Mouse (Mus musculus): Measurements from ENCODE around the gene Ndufb10. TPM values are rescaled to one million over a fixed set of nuclear protein-coding genes. Genes with fewer than 3 reads are reported as not detected.

The Ndufb10 gene
- polyA plus RNA-seq, 1 experiment from 2014 or later, result 289 TPM

DNA sequence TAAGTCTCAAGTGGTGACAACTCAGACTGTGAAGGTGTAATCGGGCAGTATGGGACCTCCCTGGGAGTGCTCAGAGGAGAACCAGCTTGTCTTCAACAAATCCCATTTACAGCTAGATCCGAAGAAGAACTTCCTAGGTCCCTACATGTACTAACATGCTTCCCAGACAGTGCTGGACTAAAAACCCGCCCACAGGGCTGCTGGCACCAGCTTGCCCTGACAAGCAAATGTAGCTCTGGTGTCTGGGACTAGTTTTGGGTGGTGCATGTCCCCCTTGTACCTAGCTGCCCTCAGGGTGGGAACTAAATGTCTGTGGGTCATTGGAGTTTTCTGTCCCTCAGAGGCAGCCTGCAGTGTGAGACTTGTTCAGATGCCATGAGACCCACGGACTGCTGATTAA, 27.2 kb upstream of the Ndufb10 start:
- H3K9me3 ChIP-seq (replicated peaks; ENCODE audit: control insufficient read depth, low read length, poor library complexity, severe bottlenecking), result no peaks in the 10 kb centered on the region
- H3K4me1 ChIP-seq (ENCODE audit: control insufficient read depth, insufficient read depth, low read length), result peaks cover 11% of the 10 kb centered on the region
- no peak for ATAC-seq
- H3K27me3 ChIP-seq (ENCODE audit: control insufficient read depth, insufficient read depth, low read depth, low read length), result peaks cover 62% of the 10 kb centered on the region
- no peak overlapping the region for H3K9ac ChIP-seq (ENCODE audit: low read depth, low read length)
- no peak overlapping the region for H3K4me2 ChIP-seq (ENCODE audit: low read length)
- 15% methylated on average over 4 of the region's 4 CpGs for WGBS
- H3K36me3 ChIP-seq (ENCODE audit: control insufficient read depth, insufficient read depth, low read length), result no peaks in the 10 kb centered on the region
- no peak overlapping the region for H3K27ac ChIP-seq (ENCODE audit: low read length)
- H3K4me3 ChIP-seq (ENCODE audit: low read depth, low read length), result no peak overlapping the region

DNA sequence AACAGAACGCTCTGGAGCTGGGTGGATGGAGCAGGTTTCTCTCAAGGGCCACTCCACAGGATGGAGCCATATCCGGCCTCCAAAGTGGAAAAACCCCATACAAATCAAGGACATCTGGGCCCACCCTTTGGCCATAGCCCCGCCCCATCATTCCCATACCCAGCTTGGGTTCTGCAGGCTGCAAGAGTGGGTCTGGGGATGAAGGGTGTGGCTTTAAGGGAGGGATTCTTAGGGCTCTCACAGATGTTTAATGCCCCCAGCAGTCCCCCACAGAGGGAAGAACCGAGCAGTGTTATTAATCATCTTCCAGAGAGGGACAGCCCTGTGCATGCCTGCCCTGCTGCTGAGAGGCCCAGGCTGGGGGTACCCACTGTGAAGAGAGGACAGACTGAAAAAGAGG, 22.7 kb upstream of the Ndufb10 start:
- 61% methylated on average over 4 of the region's 4 CpGs for WGBS
- H3K4me1 ChIP-seq (ENCODE audit: control insufficient read depth, insufficient read depth, low read length), result no peaks in the 10 kb centered on the region
- no peak for ATAC-seq
- H3K4me3 ChIP-seq (ENCODE audit: low read depth, low read length), result no peak overlapping the region
- no peaks in the 10 kb centered on the region; the same call in 1 of the 2 replicates for H3K36me3 ChIP-seq (ENCODE audit: control insufficient read depth, insufficient read depth, low read length)
- no peak overlapping the region for H3K27ac ChIP-seq (ENCODE audit: low read length)
- H3K27me3 ChIP-seq (ENCODE audit: control insufficient read depth, insufficient read depth, low read depth, low read length), result peaks cover 24% of the 10 kb centered on the region
- H3K4me2 ChIP-seq (ENCODE audit: low read length), result no peak overlapping the region
- no peaks in the 10 kb centered on the region for H3K9me3 ChIP-seq (replicated peaks; ENCODE audit: control insufficient read depth, low read length, poor library complexity, severe bottlenecking)
- H3K9ac ChIP-seq (ENCODE audit: low read depth, low read length), result no peak overlapping the region

DNA sequence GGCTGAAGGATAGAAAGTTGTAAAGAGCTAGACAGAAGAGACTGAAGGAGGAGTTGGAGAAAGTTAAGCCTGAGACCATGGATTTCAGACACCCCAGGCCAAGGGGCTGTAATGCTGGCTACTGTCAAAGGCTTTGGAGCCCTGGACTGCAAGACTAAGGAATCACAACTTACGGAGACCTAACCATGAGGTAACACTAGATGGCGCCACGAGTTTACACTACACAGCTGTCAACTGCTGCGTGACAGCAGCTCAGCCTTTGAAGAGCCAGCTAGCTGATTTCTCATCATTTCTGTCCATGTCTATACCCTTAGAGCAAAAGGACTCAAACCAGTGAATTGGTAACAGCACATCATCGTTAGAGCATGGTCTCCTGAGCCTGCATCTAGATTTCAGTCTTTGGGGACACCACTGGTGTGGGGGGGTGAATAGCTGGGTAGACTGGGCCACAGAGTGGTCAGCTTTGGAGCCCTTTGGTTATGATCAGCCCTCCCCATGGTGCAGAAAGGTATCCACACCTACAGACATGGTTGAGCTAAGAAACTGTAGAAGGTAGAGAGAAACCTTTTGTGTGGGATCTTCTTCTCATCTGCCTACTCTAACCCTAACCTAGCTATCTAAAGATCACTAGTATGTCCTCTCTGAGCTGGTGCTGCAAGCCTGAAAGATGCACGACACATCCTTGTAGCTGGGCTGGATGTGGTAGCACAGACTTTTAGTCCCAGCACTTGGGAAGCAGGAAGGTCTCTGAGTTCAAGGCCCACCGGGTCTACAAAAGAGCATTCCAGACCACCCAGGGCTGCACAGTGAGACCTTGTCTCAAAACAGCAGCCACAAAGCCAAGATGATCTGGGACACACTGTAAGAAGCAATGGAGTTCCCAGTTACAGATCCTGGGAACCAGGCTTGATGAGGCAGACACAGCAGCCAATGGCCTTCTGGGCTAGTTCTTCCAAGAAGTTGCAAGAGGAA, 21.5 kb upstream of the Ndufb10 start:
- Histone ChIP-seq H3K27ac (ENCODE audit: low read length) (no peak overlapping the region), H3K4me2 (ENCODE audit: low read length) (no peak overlapping the region), H3K4me1 (ENCODE audit: control insufficient read depth, insufficient read depth, low read length) (no peaks in the 10 kb centered on the region), H3K9me3 (replicated peaks; ENCODE audit: control insufficient read depth, low read length, poor library complexity, severe bottlenecking) (no peaks in the 10 kb centered on the region), H3K9ac (ENCODE audit: low read depth, low read length) (no peak overlapping the region), H3K27me3 (ENCODE audit: control insufficient read depth, insufficient read depth, low read depth, low read length) (peaks cover 13% of the 10 kb centered on the region), H3K4me3 (ENCODE audit: low read depth, low read length) (no peak overlapping the region), H3K36me3 (ENCODE audit: control insufficient read depth, insufficient read depth, low read length) (no peaks in the 10 kb centered on the region; the same call in none of the 2 replicates)
- 19% methylated on average over 7 of the region's 7 CpGs for WGBS
- peak; percentile 87 for ATAC-seq

DNA sequence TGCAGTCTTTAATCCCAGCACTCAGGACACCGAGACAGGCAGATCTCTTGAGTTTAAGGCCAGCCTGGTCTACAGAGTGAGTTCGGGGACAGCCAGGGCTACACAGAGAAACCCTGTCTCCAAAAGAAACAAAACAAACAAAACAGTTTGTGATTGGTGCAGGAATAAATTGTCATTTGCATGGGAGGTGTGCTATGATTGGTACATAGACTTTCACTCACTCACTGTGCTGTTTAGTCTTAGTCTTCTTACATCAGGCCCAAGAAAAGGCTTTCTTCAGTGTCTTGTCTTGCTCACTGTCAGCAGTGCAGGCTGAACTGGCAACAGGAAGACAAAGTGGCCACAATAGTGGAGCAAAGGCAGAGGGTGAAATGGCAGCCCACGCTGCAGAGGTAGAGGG, 20.1 kb upstream of the Ndufb10 start:
- no peak overlapping the region for H3K4me2 ChIP-seq (ENCODE audit: low read length)
- no peak overlapping the region for H3K27ac ChIP-seq (ENCODE audit: low read length)
- WGBS, result 69% methylated on average over 3 of the region's 3 CpGs
- no peaks in the 10 kb centered on the region for H3K4me1 ChIP-seq (ENCODE audit: control insufficient read depth, insufficient read depth, low read length)
- H3K9me3 ChIP-seq (replicated peaks; ENCODE audit: control insufficient read depth, low read length, poor library complexity, severe bottlenecking), result no peaks in the 10 kb centered on the region
- no peaks in the 10 kb centered on the region; the same call in none of the 2 replicates for H3K36me3 ChIP-seq (ENCODE audit: control insufficient read depth, insufficient read depth, low read length)
- H3K9ac ChIP-seq (ENCODE audit: low read depth, low read length), result no peak overlapping the region
- no peak overlapping the region for H3K4me3 ChIP-seq (ENCODE audit: low read depth, low read length)
- ATAC-seq, result no peak
- peaks cover 2% of the 10 kb centered on the region; the same call in 1 of the 2 replicates for H3K27me3 ChIP-seq (ENCODE audit: control insufficient read depth, insufficient read depth, low read depth, low read length)

DNA sequence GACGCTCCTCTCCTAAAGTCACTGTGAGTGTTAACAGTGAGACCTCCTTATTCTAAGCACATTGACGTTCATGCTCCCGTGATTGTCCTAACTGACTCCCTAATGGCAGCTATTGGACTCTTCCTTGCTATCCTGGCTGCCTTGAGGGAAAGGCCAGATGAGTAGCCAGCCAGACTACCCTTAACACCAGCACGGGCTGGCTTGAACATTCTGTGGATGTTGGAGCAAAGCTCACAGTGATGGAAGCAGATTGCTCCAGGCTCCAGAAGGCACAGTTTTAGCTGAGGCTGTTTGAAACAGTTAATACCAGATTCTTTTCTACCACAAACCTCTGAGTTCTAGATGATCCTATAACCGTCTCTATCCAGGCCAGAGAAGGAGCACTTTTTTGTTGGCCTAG, 19.6 kb upstream of the Ndufb10 start:
- no peaks in the 10 kb centered on the region for H3K9me3 ChIP-seq (replicated peaks; ENCODE audit: control insufficient read depth, low read length, poor library complexity, severe bottlenecking)
- no peak overlapping the region for H3K4me2 ChIP-seq (ENCODE audit: low read length)
- H3K36me3 ChIP-seq (ENCODE audit: control insufficient read depth, insufficient read depth, low read length), result no peaks in the 10 kb centered on the region; the same call in none of the 2 replicates
- ATAC-seq, result no peak
- H3K4me3 ChIP-seq (ENCODE audit: low read depth, low read length), result no peak overlapping the region
- no peaks in the 10 kb centered on the region for H3K27me3 ChIP-seq (ENCODE audit: control insufficient read depth, insufficient read depth, low read depth, low read length)
- no peak overlapping the region for H3K27ac ChIP-seq (ENCODE audit: low read length)
- WGBS, result 73% methylated on average over 5 of the region's 5 CpGs
- H3K4me1 ChIP-seq (ENCODE audit: control insufficient read depth, insufficient read depth, low read length), result no peaks in the 10 kb centered on the region
- H3K9ac ChIP-seq (ENCODE audit: low read depth, low read length), result no peak overlapping the region

DNA sequence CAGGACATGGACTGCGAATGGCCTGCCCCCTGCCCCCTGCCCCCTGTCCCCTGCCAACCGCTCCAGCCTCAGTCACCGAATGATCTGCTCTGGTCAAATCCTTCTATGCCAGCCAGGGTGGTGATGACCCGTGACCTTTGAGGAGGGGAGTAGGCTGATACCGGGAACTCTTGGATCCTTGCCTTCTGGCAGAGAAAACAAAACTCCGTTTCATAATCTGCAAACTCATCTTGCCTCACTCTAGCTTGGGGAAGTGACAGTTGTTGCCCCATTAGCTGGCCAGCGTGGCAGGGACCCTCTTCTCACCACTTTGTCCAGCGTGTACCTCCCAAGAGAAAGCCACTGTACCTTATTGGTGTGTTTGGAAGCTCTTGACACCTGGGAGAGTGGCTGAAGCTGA, 18.0 kb upstream of the Ndufb10 start:
- WGBS, result 89% methylated on average over 8 of the region's 8 CpGs
- Histone ChIP-seq H3K9ac (ENCODE audit: low read depth, low read length) (no peak overlapping the region), H3K36me3 (ENCODE audit: control insufficient read depth, insufficient read depth, low read length) (no peaks in the 10 kb centered on the region; the same call in none of the 2 replicates), H3K4me3 (ENCODE audit: low read depth, low read length) (no peak overlapping the region), H3K4me2 (ENCODE audit: low read length) (no peak overlapping the region), H3K27ac (ENCODE audit: low read length) (no peak overlapping the region), H3K4me1 (ENCODE audit: control insufficient read depth, insufficient read depth, low read length) (no peaks in the 10 kb centered on the region), H3K27me3 (ENCODE audit: control insufficient read depth, insufficient read depth, low read depth, low read length) (no peaks in the 10 kb centered on the region), H3K9me3 (replicated peaks; ENCODE audit: control insufficient read depth, low read length, poor library complexity, severe bottlenecking) (no peaks in the 10 kb centered on the region)
- no peak for ATAC-seq

DNA sequence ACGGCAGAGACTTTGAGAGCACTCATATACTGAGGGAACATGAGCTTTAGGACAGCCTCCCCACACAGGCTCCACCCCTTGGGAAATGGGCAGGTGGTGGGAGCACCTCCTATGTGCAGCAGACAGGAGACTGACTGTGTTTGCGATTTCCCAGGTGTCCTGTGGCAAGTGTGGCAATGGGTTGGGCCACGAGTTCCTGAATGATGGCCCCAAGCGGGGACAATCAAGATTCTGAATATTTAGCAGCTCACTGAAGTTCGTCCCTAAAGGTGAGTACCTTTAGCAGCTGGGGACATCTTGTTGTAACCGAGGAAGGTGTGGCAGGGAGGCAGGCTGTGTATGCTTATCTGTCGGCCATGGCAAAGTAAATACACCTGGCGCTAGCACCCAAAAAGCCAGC, 15.6 kb upstream of the Ndufb10 start:
- ATAC-seq, result no peak
- Histone ChIP-seq H3K27ac (ENCODE audit: low read length) (no peak overlapping the region), H3K4me2 (ENCODE audit: low read length) (no peak overlapping the region), H3K36me3 (ENCODE audit: control insufficient read depth, insufficient read depth, low read length) (no peaks in the 10 kb centered on the region; the same call in none of the 2 replicates), H3K4me1 (ENCODE audit: control insufficient read depth, insufficient read depth, low read length) (peaks cover 9% of the 10 kb centered on the region; the same call in 1 of the 2 replicates), H3K27me3 (ENCODE audit: control insufficient read depth, insufficient read depth, low read depth, low read length) (no peaks in the 10 kb centered on the region), H3K4me3 (ENCODE audit: low read depth, low read length) (no peak overlapping the region), H3K9ac (ENCODE audit: low read depth, low read length) (no peak overlapping the region), H3K9me3 (replicated peaks; ENCODE audit: control insufficient read depth, low read length, poor library complexity, severe bottlenecking) (no peaks in the 10 kb centered on the region)
- WGBS, result 86% methylated on average over 8 of the region's 8 CpGs

DNA sequence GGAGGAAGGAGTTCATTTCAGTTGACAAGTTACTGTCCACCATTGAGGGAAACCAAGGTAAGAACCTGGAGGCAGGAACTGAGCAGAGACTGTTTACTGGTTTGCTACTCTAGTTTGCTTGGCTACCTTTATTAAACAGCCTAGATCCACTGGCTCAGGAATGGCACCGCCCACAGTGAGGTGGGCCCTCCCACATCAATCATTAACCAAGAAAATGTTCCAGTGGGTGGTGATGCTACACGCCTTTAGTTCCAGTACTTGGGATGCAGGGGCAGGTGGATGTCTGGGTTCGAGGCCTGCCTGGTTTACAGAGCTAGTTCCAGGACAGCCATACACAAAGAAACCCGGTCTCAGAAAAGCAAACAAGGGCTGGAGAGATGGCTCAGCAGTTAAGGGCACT, 14.0 kb upstream of the Ndufb10 start:
- WGBS, result 83% methylated on average over 4 of the region's 4 CpGs
- no peak for ATAC-seq

More for the DNA sequence above, 14.0 kb upstream of the Ndufb10 start:
- Histone ChIP-seq H3K27ac (ENCODE audit: low read length) (no peak overlapping the region), H3K4me3 (ENCODE audit: low read depth, low read length) (no peak overlapping the region), H3K9ac (ENCODE audit: low read depth, low read length) (no peak overlapping the region), H3K4me2 (ENCODE audit: low read length) (no peak overlapping the region), H3K4me1 (ENCODE audit: control insufficient read depth, insufficient read depth, low read length) (peaks cover 9% of the 10 kb centered on the region; the same call in 1 of the 2 replicates), H3K27me3 (ENCODE audit: control insufficient read depth, insufficient read depth, low read depth, low read length) (no peaks in the 10 kb centered on the region), H3K9me3 (replicated peaks; ENCODE audit: control insufficient read depth, low read length, poor library complexity, severe bottlenecking) (no peaks in the 10 kb centered on the region), H3K36me3 (ENCODE audit: control insufficient read depth, insufficient read depth, low read length) (no peaks in the 10 kb centered on the region; the same call in none of the 2 replicates)

Measured in midbrain, embryonic 16.5 days (tissue).